33 mouse cellular contexts compared by ENCODE assay signal in the genomic region with DNA sequence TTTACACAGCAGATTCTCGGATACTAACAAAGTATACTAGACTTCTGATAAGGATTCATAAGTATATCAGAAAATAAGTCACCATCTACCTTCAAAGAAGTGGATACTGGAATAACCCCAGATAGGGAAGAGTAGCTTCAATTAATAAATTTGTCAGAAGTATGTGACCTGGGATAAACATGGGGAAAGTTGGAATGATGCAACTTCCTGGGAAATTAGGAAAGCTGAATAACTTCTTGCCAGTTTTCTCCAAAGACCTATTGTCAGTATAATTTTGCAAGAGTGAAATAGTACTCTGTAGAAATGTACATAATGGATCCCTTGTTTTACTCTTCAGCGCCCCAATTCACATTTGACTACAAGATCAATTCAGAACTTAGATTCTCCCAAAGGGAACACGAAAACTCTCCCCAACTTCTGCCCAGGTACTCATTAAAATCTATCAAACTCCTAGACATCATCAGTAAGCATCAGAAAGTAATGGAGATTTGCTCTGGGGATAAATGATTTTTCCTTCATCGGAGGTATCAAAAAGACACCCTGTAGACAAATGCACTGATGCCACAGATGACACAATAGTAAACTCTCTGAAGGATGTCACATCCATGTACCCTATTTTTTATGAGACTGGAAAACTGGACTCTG. TPM values are rescaled to one million over a fixed set of nuclear protein-coding genes. Genes with fewer than 3 reads are reported as not detected.
"Had no signal": no experiment of that assay in that cellular context is flagged by ENCODE, and none has a peak within 500 bp of the region (broad histone marks: within the 10 kb centered on the region; RNA-seq: fewer than 3 reads in every experiment).

A gene (plus strand): TSS at position 595 of the 645 bp plus-strand sequence.

- H3K9me3 ChIP-seq: embryonic facial prominence, embryonic 12.5 days; embryonic facial prominence, embryonic 13.5 days; embryonic facial prominence, embryonic 15.5 days; forebrain, embryonic 13.5 days; forebrain, embryonic 15.5 days had no signal

- H3K36me3 ChIP-seq: embryonic facial prominence, embryonic 10.5 days; embryonic facial prominence, embryonic 12.5 days; embryonic facial prominence, embryonic 13.5 days; embryonic facial prominence, embryonic 15.5 days; forebrain, embryonic 10.5 days; forebrain, embryonic 12.5 days; forebrain, embryonic 15.5 days had no signal

- DNase-seq: cerebellum, adult 9-10 months; cerebellum, adult 9-11 months; cerebellum, postnatal 10 days; cerebellum, postnatal 14 days; cerebellum, postnatal 25 days; cerebellum, postnatal 36 days; embryo, embryonic 11 days; forebrain, postnatal 0 days; gastrocnemius, adult 2 months; gastrocnemius, postnatal 10 days; gastrocnemius, postnatal 14 days; gastrocnemius, postnatal 25 days; gastrocnemius, postnatal 36 days; heart, adult 11 months; heart, adult 18-20 months; heart, adult 2 months had no signal

- H3K4me1 ChIP-seq: embryonic facial prominence, embryonic 10.5 days; embryonic facial prominence, embryonic 12.5 days; embryonic facial prominence, embryonic 13.5 days; embryonic facial prominence, embryonic 15.5 days; forebrain, embryonic 10.5 days; forebrain, embryonic 12.5 days; forebrain, embryonic 13.5 days; forebrain, embryonic 15.5 days had no signal

- H3K27ac ChIP-seq: embryonic facial prominence, embryonic 10.5 days; embryonic facial prominence, embryonic 12.5 days; embryonic facial prominence, embryonic 13.5 days; embryonic facial prominence, embryonic 15.5 days; forebrain, embryonic 10.5 days; forebrain, embryonic 12.5 days; forebrain, embryonic 13.5 days; forebrain, embryonic 15.5 days; gastrocnemius, adult 2 months; heart, adult 2 months had no signal

- H3K27me3 ChIP-seq: embryonic facial prominence, embryonic 12.5 days; embryonic facial prominence, embryonic 13.5 days; embryonic facial prominence, embryonic 15.5 days; forebrain, embryonic 12.5 days; forebrain, embryonic 13.5 days; forebrain, embryonic 15.5 days had no signal

- H3K4me2 ChIP-seq: embryonic facial prominence, embryonic 12.5 days; embryonic facial prominence, embryonic 13.5 days; embryonic facial prominence, embryonic 15.5 days; forebrain, embryonic 12.5 days; forebrain, embryonic 13.5 days; forebrain, embryonic 15.5 days had no signal

- H3K4me3 ChIP-seq: embryonic facial prominence, embryonic 10.5 days; embryonic facial prominence, embryonic 12.5 days; embryonic facial prominence, embryonic 13.5 days; embryonic facial prominence, embryonic 15.5 days; erythroblast, embryonic 14.5 days; forebrain, embryonic 10.5 days; forebrain, embryonic 12.5 days; forebrain, embryonic 13.5 days; forebrain, embryonic 15.5 days; gastrocnemius, adult 2 months; heart, adult 2 months had no signal

RNA-seq across cellular contexts. Expression of the gene that starts here (rescaled TPM):
- polyA plus RNA-seq: cortical plate, adult 2 months; embryonic facial prominence, embryonic 10.5 days; embryonic facial prominence, embryonic 11.5 days; embryonic facial prominence, embryonic 12.5 days; embryonic facial prominence, embryonic 13.5 days; embryonic facial prominence, embryonic 14.5 days; forebrain, embryonic 10.5 days; forebrain, embryonic 11.5 days; forebrain, embryonic 12.5 days; forebrain, embryonic 13.5 days; forebrain, embryonic 14.5 days; forebrain, embryonic 15.5 days; forebrain, embryonic 16.5 days; forebrain, postnatal 0 days; frontal cortex, adult 2 months; gonadal fat pad, adult 2 months; heart, adult 2 months had no signal
